Mouse (Mus musculus) heart, postnatal 4 days (tissue): ENCODE results near the gene Vmn1r64. TPM values are rescaled to one million over a fixed set of nuclear protein-coding genes. Genes with fewer than 3 reads are reported as not detected.
"Not testable (repeated sequence)": the region's sequence is repeated elsewhere in the genome, so short reads cannot be mapped to it uniquely, and the experiment has no call there.

Source experiments
- DNase-seq: peaks from one replicate; pipeline ENCODE4 v3.0.0; 2021
- total RNA-seq, 2 experiments: library from RNA; stranded (reverse); gene quantifications; 2 replicates each; pipeline ENCODE4 v1.2.3; 2021

Gene Vmn1r64
- not detected for total RNA-seq

DNA sequence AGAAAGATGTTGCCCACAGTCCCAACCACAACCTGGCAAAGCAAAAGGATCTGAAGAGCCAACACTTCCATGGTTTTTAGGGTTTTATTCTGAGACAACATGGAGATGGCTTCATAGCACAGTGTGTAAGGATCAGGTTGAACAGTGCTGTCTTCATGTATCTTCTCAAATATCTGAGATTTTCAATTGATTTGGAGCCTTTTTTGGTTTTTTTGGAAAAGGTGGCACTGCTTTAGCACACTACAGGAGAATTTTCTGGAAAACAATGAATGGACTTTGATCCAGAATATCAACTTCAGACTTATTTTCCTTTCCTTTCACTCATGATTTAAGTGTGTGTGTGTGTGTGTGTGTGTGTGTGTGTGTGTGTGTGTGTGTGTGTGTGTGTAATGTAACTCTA, at the start of gene Vmn1r64:
TSS of gene Vmn1r64 (minus strand) at position 101 of the 400 bp plus-strand sequence.
- DNase-seq = no peak

DNA sequence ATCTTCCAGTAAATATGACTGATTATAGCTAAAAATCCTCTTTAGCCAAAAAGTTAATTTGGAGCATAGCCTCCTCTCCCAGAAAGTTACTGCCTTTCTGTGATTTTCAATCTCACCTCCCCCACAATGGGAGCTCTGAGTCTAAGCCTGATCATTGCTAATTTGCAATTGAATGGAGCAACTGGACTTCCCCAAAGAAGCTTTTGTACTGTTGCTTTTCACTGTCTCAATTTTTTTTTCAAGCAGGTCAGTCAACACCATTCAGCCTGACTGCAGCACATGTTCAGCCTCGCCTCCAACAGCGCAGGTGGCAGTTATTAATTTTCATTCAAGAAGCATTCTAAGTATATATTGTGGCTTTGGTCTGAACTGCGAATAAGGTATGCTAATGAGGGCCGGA, 14.9 kb upstream of the Vmn1r64 start:
- DNase-seq = no peak

DNA sequence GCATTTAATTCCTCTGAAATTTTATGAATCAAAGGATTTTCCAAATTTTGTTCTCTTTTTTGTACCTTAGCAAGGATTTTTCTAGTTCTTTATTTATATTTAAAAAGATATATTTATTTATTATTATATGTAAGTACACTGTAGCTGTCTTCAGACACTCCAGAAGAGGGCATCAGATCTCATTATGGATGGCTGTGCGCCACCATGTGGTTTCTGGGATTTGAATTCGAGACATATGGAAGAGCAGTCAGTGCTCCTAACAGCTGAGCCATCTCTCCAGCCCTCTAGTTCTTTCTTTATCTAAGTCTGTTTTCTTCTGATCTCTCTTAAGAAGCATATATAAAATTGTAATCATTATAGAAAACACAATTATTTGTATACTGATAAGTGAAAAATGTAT, 12.9 kb upstream of the Vmn1r64 start:
- not testable (repeated sequence) for DNase-seq

Other genes with a start within 250 kb of the Vmn1r64 start
- not detected for gene Vmn1r62, start 210.9 kb downstream of the Vmn1r64 start, total RNA-seq
- gene Vmn1r63, start 79.1 kb downstream of the Vmn1r64 start, total RNA-seq = not detected
- not detected for gene Vmn1r65, start 126.5 kb upstream of the Vmn1r64 start, total RNA-seq
- gene Nlrp4c, start 160.6 kb upstream of the Vmn1r64 start, total RNA-seq = not detected